In genomic region chr15:12205902-12206645, GRCm38 (mm10) we compare ENCODE assay signal across 8 mouse cellular contexts. TPM values are rescaled to one million over a fixed set of nuclear protein-coding genes. Genes with fewer than 3 reads are reported as not detected.
DNase-seq lines count a peak whose midpoint lies in the region; ATAC-seq and TF ChIP-seq lines count a peak whose summit lies in the region.

No protein-coding gene starts in this region.

- no peak for ATAC-seq in kidney, embryonic 14.5 days (ENCODE audit: low FRiP score, low TSS enrichment)
- ATAC-seq in forebrain, postnatal 0 days, result no peak
- no peak for ATAC-seq in lung, embryonic 15.5 days (ENCODE audit: borderline replicate concordance, extremely low read depth, low FRiP score, low TSS enrichment)

- H3K4me3 ChIP-seq in kidney, embryonic 14.5 days (ENCODE audit: low read length), result peak overlapping the region; percentile 92
- H3K4me3 ChIP-seq in forebrain, postnatal 0 days (ENCODE audit: low read depth, low read length), result peak overlapping the region; percentile 92
- H3K4me3 ChIP-seq in lung, embryonic 15.5 days, result peak overlapping the region; percentile 90

- no peak overlapping the region for H3K27ac ChIP-seq in kidney, embryonic 14.5 days (ENCODE audit: low read depth, low read length)
- no peak overlapping the region for H3K27ac ChIP-seq in forebrain, postnatal 0 days (ENCODE audit: low read depth, low read length)
- 0 out of 2 replicates have a peak overlapping the region, but pooled peaks have one; percentile 92 for H3K27ac ChIP-seq in lung, embryonic 15.5 days

- H3K4me2 ChIP-seq in kidney, embryonic 14.5 days (replicated peaks; ENCODE audit: low read depth, low read length), result peak overlapping the region; percentile 65
- H3K4me2 ChIP-seq in forebrain, postnatal 0 days (ENCODE audit: low read depth), result peak overlapping the region; percentile 67
- H3K4me2 ChIP-seq in lung, embryonic 15.5 days, result peak overlapping the region; percentile 61

- no peak for TF ChIP-seq CTCF in forebrain, postnatal 0 days (IDR thresholded peaks at IDR 0.05; ENCODE audit: low read depth)

- no peaks in the 10 kb centered on the region for H3K9me3 ChIP-seq in kidney, embryonic 14.5 days (ENCODE audit: control insufficient read depth, low read length)
- no peaks in the 10 kb centered on the region for H3K9me3 ChIP-seq in forebrain, postnatal 0 days (ENCODE audit: low read length)
- H3K9me3 ChIP-seq in lung, embryonic 15.5 days, result no peaks in the 10 kb centered on the region

- no peaks in the 10 kb centered on the region for H3K36me3 ChIP-seq in kidney, embryonic 14.5 days (ENCODE audit: control insufficient read depth, insufficient read depth, low read length)
- no peaks in the 10 kb centered on the region for H3K36me3 ChIP-seq in forebrain, postnatal 0 days (ENCODE audit: insufficient read depth)
- no peaks in the 10 kb centered on the region for H3K36me3 ChIP-seq in lung, embryonic 15.5 days

- H3K9ac ChIP-seq in kidney, embryonic 14.5 days (ENCODE audit: low read depth, low read length), result peak overlapping the region; percentile 96
- H3K9ac ChIP-seq in forebrain, postnatal 0 days, result peak overlapping the region; percentile 92
- peak overlapping the region; percentile 94 for H3K9ac ChIP-seq in lung, embryonic 15.5 days

- peaks cover 26% of the 10 kb centered on the region for H3K4me1 ChIP-seq in kidney, embryonic 14.5 days (ENCODE audit: control insufficient read depth, insufficient read depth, low read length)
- H3K4me1 ChIP-seq in forebrain, postnatal 0 days (ENCODE audit: insufficient read depth), result peaks cover 11% of the 10 kb centered on the region; the same call in 1 of the 2 replicates
- H3K4me1 ChIP-seq in lung, embryonic 15.5 days, result peaks cover 33% of the 10 kb centered on the region

- no peak for DNase-seq in kidney, adult 8-10 months
- DNase-seq in Muller cell, postnatal 12 days (ENCODE audit: inconsistent ontology term), result peak; percentile 37
- DNase-seq in forebrain, postnatal 0 days, result no peak
- no peak for DNase-seq in gastrocnemius, adult 18-20 months (ENCODE audit: low spot score)
- no peak for DNase-seq in thymus, postnatal 25 days
- no peak for DNase-seq in gastrocnemius, postnatal 10 days

- WGBS in kidney, embryonic 14.5 days, result 38% methylated on average over 14 of the region's 14 CpGs
- 36% methylated on average over 14 of the region's 14 CpGs for WGBS in forebrain, postnatal 0 days
- 25% methylated on average over 14 of the region's 14 CpGs for WGBS in lung, embryonic 15.5 days

- no peaks in the 10 kb centered on the region for H3K27me3 ChIP-seq in kidney, embryonic 14.5 days (ENCODE audit: control insufficient read depth, insufficient read depth, low read length)
- no peaks in the 10 kb centered on the region for H3K27me3 ChIP-seq in forebrain, postnatal 0 days (ENCODE audit: insufficient read depth, low read length)
- no peaks in the 10 kb centered on the region for H3K27me3 ChIP-seq in lung, embryonic 15.5 days

RNA-seq across cellular contexts. Expression of gene Mtmr12, which starts 1.2 kb away (rescaled TPM):
- polyA plus RNA-seq in kidney, embryonic 14.5 days (2014; fragmentation: Nextera tagmentation; extraction: Ambion mirVana), result 10.6 and 25.4 TPM in 2 replicates
- total RNA-seq in forebrain, postnatal 0 days (2014; rRNA removed), result 10.0 and 13.1 TPM in 2 replicates
- 4.3 and 5.5 TPM in 2 replicates for polyA plus RNA-seq in forebrain, postnatal 0 days (2015; fragmentation: Nextera tagmentation; extraction: Ambion mirVana)
- 18.2 and 19.1 TPM in 2 replicates for polyA plus RNA-seq in lung, embryonic 15.5 days (2015; fragmentation: Nextera tagmentation; extraction: Ambion mirVana)
- 1 to 10 TPM; 2.2 to 4.0 TPM for total RNA-seq in gastrocnemius, adult 18-20 months (2021)
- 10 to 100 TPM in 1 of 2 experiments, 1 to 10 TPM in 1; 9.0 to 10.9 TPM for total RNA-seq in gastrocnemius, postnatal 10 days (2021)
